Comparison of ENCODE assay signal across 10 mouse cellular contexts in the genomic region with DNA sequence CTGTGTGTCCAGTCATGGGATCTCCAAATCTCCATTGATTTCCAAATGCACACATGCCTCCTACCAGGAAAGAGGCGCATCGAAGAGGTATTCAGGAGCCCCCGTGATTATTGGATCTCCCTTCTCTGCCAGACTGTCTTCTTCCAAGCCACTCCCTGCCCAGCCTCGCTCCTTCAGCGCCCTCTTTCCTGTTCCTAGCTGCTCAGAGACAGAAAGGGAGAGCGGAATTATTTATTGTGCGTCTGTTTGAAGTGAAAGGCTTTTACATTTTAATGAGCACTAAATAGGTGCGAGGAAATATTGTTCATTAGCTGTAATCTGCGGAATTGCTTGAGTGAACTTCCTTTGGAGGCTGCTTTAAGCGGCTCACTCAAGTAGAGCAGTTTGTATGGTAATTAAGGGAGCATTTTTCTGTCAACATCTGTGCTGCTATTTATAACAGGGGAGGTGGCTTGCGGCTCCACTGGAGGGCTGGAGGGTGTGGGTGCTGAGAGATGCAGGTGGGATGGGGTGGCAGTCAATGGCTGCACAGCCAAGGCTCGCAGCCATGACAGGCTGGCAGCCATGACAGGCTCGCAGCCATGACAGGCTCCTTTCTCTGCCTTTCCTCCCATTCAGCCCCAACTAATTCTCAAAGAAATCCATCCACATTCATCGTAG.
DNase-seq lines count a peak whose midpoint lies in the region; ATAC-seq lines count a peak whose summit lies in the region.
"Had no signal": no experiment of that assay in that cellular context is flagged by ENCODE, and none has a peak within 500 bp of the region (broad histone marks: within the 10 kb centered on the region; RNA-seq: fewer than 3 reads in every experiment).

No protein-coding gene starts in this region.

- peaks cover 5% of the 10 kb centered on the region; the same call in 1 of the 2 replicates for H3K4me1 ChIP-seq in forebrain, embryonic 11.5 days (replicated peaks; ENCODE audit: control insufficient read depth, insufficient read depth, low read length)
- peaks cover 13% of the 10 kb centered on the region for H3K4me1 ChIP-seq in forebrain, embryonic 10.5 days
- H3K4me1 ChIP-seq in heart, embryonic 12.5 days (replicated peaks), result peaks cover 25% of the 10 kb centered on the region

- no peak overlapping the region for H3K4me2 ChIP-seq in forebrain, embryonic 11.5 days (ENCODE audit: low read depth, low read length, severe bottlenecking)
- no peak overlapping the region for H3K4me2 ChIP-seq in heart, embryonic 12.5 days

- H3K9me3 ChIP-seq in forebrain, embryonic 11.5 days (ENCODE audit: control insufficient read depth, low read length), result no peaks in the 10 kb centered on the region
- no peaks in the 10 kb centered on the region for H3K9me3 ChIP-seq in forebrain, embryonic 10.5 days
- H3K9me3 ChIP-seq in heart, embryonic 12.5 days (replicated peaks), result no peaks in the 10 kb centered on the region

- peak; percentile 72 for ATAC-seq in forebrain, embryonic 11.5 days (replicated peaks; ENCODE audit: low FRiP score)
- peak; percentile 43 for ATAC-seq in megakaryocyte, adult 5-6 weeks (ENCODE audit: poor library complexity, severe bottlenecking)
- ATAC-seq in heart, embryonic 12.5 days (ENCODE audit: insufficient number of reproducible peaks, low FRiP score), result no peak

- 56% methylated on average over 14 of the region's 14 CpGs for WGBS in forebrain, embryonic 11.5 days
- WGBS in forebrain, embryonic 10.5 days, result 82% methylated on average over 14 of the region's 14 CpGs
- 67% methylated on average over 14 of the region's 14 CpGs for WGBS in heart, embryonic 12.5 days

- no peak overlapping the region for H3K9ac ChIP-seq in forebrain, embryonic 11.5 days (ENCODE audit: low read length)
- no peak overlapping the region for H3K9ac ChIP-seq in heart, embryonic 12.5 days

- no peak overlapping the region for H3K27ac ChIP-seq in forebrain, embryonic 11.5 days (ENCODE audit: low read depth, low read length)
- no peak overlapping the region for H3K27ac ChIP-seq in forebrain, embryonic 10.5 days
- no peak overlapping the region for H3K27ac ChIP-seq in heart, embryonic 12.5 days (ENCODE audit: poor library complexity, severe bottlenecking)

- H3K4me3 ChIP-seq in forebrain, embryonic 11.5 days (ENCODE audit: low read depth, low read length), result no peak overlapping the region
- H3K4me3 ChIP-seq in forebrain, embryonic 10.5 days, result no peak overlapping the region
- H3K4me3 ChIP-seq in heart, embryonic 12.5 days, result no peak overlapping the region

- H3K27me3 ChIP-seq in forebrain, embryonic 11.5 days (ENCODE audit: control insufficient read depth, insufficient read depth, low read length), result no peaks in the 10 kb centered on the region
- H3K27me3 ChIP-seq in forebrain, embryonic 10.5 days (ENCODE audit: poor library complexity, severe bottlenecking), result no peaks in the 10 kb centered on the region
- no peaks in the 10 kb centered on the region for H3K27me3 ChIP-seq in heart, embryonic 12.5 days (replicated peaks)

- H3K36me3 ChIP-seq in forebrain, embryonic 11.5 days (ENCODE audit: control insufficient read depth, insufficient read depth, low read length), result no peaks in the 10 kb centered on the region
- H3K36me3 ChIP-seq in forebrain, embryonic 10.5 days (replicated peaks), result no peaks in the 10 kb centered on the region
- H3K36me3 ChIP-seq in heart, embryonic 12.5 days, result no peaks in the 10 kb centered on the region

- DNase-seq in forebrain, embryonic 11.5 days (ENCODE audit: low spot score), result no peak
- no peak for DNase-seq in forebrain, embryonic 10.5 days (ENCODE audit: extremely low spot score, low spot score)
- peak; percentile 25 for DNase-seq in right cerebral cortex, adult 18-20 months
- no peak for DNase-seq in right cerebral cortex, adult 2 months (ENCODE audit: low spot score in 2 of 2)
- DNase-seq in thymus, postnatal 0 days (ENCODE audit: low spot score), result peak; percentile 75
- DNase-seq in adrenal gland, adult 2 months, result no peak
- DNase-seq: cerebellum, postnatal 36 days; liver had no signal

Comparison
In these comparisons a context has a peak if more than half of its experiments do, and no peak if none do; other contexts are left out.
1. DNase-seq: peak in right cerebral cortex, adult 18-20 months (single experiment) and thymus, postnatal 0 days (single experiment); none in forebrain, embryonic 11.5 days (single experiment), forebrain, embryonic 10.5 days (single experiment), right cerebral cortex, adult 2 months (0 of 2) and adrenal gland, adult 2 months (single experiment).